Mouse (Mus musculus): ENCODE measurements around the gene Fbxl18. TPM values are rescaled to one million over a fixed set of nuclear protein-coding genes. Genes with fewer than 3 reads are reported as not detected.

Gene Fbxl18
- total and polyA plus RNA-seq, 3 experiments = 4.6 to 7.4 TPM; not detected in 1

- no peaks in the 10 kb centered on the region for H3K9me3 ChIP-seq (replicated peaks; ENCODE audit: insufficient read depth, low read length)
- H3K4me1 ChIP-seq (ENCODE audit: control insufficient read depth in 1 of 2, insufficient read depth in 2 of 2, low read length in 2 of 2) = no peaks in the 10 kb centered on the region
- no peaks in the 10 kb centered on the region for H3K79me2 ChIP-seq (ENCODE audit: control insufficient read depth, insufficient read depth, low read length, poor library complexity)
- no peaks in the 10 kb centered on the region for H3K36me3 ChIP-seq (ENCODE audit: control insufficient read depth in 1 of 2, insufficient read depth in 2 of 2, low read length in 2 of 2)
- TF ChIP-seq MXI1 (IDR thresholded peaks at IDR 0.05; ENCODE audit: low read depth, low read length) = no peak
- TF ChIP-seq MAZ (IDR thresholded peaks at IDR 0.05; ENCODE audit: low read depth, low read length) = no peak
- no peak for TF ChIP-seq ZNF384 (IDR thresholded peaks at IDR 0.05; ENCODE audit: low read depth, low read length)
- peak; percentile 33 for TF ChIP-seq SMC3 (IDR thresholded peaks at IDR 0.05; ENCODE audit: low read depth, low read length)
- TF ChIP-seq NELFE (IDR thresholded peaks at IDR 0.05; ENCODE audit: low read depth, low read length) = no peak
- TF ChIP-seq RAD21 (IDR thresholded peaks at IDR 0.05; ENCODE audit: low read depth, low read length) = peak; percentile 46
- no peak for TF ChIP-seq JUND (IDR thresholded peaks at IDR 0.05; ENCODE audit: low read depth, low read length)
- TF ChIP-seq TCF12 (IDR thresholded peaks at IDR 0.05; ENCODE audit: low read depth, low read length) = no peak
- TF ChIP-seq CHD2 (IDR thresholded peaks at IDR 0.05; ENCODE audit: low read length) = no peak
- no peak for TF ChIP-seq POLR2A (IDR thresholded peaks at IDR 0.05; ENCODE audit: control insufficient read depth in 1 of 2, insufficient read depth in 1 of 2, low read depth in 1 of 2, low read length in 2 of 2, poor library complexity in 1 of 2)
- no peak for TF ChIP-seq CHD1 (IDR thresholded peaks at IDR 0.05; ENCODE audit: low read depth, low read length)
- no peak for TF ChIP-seq MYC (IDR thresholded peaks at IDR 0.05; ENCODE audit: low read depth, low read length)
- TF ChIP-seq CTCF (IDR thresholded peaks at IDR 0.05 in 2 of 3, conservative IDR thresholded peaks at IDR 0.05 in 1 of 3; ENCODE audit: control insufficient read depth in 1 of 3, insufficient read depth in 1 of 3, low read depth in 2 of 3, low read length in 3 of 3, poor library complexity in 1 of 3, severe bottlenecking in 1 of 3) = peak in 2 of 3 experiments; percentile 40 to 43; a peak in 4 of 6 replicates
- TF ChIP-seq ZC3H11A (IDR thresholded peaks at IDR 0.05; ENCODE audit: low read depth, low read length) = 0 out of 2 replicates have a peak, but pooled peaks have one; percentile 12
- TF ChIP-seq TBP (IDR thresholded peaks at IDR 0.05; ENCODE audit: low read depth, low read length) = no peak
- TF ChIP-seq E2F4 (IDR thresholded peaks at IDR 0.05; ENCODE audit: borderline replicate concordance, low read depth, low read length) = no peak
- no peak for TF ChIP-seq NRF1 (IDR thresholded peaks at IDR 0.05; ENCODE audit: insufficient read depth, low read depth, low read length, poor library complexity, severe bottlenecking)
- no peak for TF ChIP-seq UBTF (IDR thresholded peaks at IDR 0.05; ENCODE audit: borderline replicate concordance, insufficient read depth, low read depth, low read length)
- no peak for TF ChIP-seq ZKSCAN1 (IDR thresholded peaks at IDR 0.05; ENCODE audit: low read depth, low read length)
- no peaks in the 10 kb centered on the region for H3K27me3 ChIP-seq (ENCODE audit: control insufficient read depth in 1 of 2, insufficient read depth in 2 of 2, low read length in 2 of 2)
- H3K9ac ChIP-seq (ENCODE audit: control insufficient read depth, low read depth, low read length, poor library complexity, severe bottlenecking) = no peak overlapping the region
- H3K27ac ChIP-seq (ENCODE audit: control insufficient read depth, low read depth, low read length) = no peak overlapping the region
- no peak overlapping the region for H3K4me3 ChIP-seq (ENCODE audit: control insufficient read depth in 1 of 2, insufficient read depth in 1 of 2, low read depth in 2 of 2, low read length in 2 of 2)
- no peak for DNase-seq (ENCODE audit: low read depth, low spot score)
Measured at GRCm38 (mm10) chr5:142842137-142842642, 53.0 kb downstream of the Fbxl18 start.

DNA sequence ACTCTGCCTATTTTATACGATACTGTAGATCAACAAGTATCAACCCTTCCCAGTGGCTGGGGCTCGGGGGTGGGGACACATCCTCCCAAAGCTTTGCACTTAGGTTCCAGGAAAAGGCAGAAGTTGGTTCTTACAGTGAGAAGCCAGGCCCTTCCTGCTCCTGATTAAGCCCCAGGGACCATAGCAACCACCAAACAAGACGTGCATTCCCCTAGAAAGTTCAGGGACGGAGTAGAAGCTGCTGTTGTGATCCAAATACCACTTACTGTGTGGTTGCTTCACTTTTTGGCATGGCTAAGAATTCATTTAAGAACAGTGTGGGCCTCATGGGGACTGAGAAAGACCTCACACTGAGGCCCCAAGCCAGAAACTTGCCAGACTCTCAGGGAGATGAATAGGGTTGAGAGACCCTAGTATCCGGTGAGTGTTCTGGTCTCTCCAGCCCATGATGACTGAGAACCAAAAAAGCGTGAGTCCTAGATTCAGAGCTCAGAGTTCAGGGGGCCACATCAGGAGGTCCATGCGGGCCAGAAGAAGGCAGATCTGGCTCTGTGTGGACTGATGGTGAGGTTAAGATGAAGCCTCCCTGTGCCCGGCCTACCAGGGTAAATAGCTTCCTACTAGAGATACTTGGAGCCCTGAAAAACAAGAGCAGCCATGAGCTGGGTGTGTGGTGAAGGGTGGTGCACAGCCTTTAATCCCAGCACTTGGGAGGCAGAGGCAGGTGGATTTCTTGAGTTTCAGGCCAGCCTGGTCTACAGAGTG is 53.7 kb downstream of the Fbxl18 start:
- H3K9me3 ChIP-seq (replicated peaks; ENCODE audit: insufficient read depth, low read length) = no peaks in the 10 kb centered on the region
- no peak for DNase-seq (ENCODE audit: low read depth, low spot score)
- H3K9ac ChIP-seq (ENCODE audit: control insufficient read depth, low read depth, low read length, poor library complexity, severe bottlenecking) = no peak overlapping the region
- H3K4me1 ChIP-seq (ENCODE audit: control insufficient read depth in 1 of 2, insufficient read depth in 2 of 2, low read length in 2 of 2) = no peaks in the 10 kb centered on the region
- TF ChIP-seq MAFK (IDR thresholded peaks at IDR 0.05; ENCODE audit: borderline replicate concordance, low read depth, low read length) = no peak
- TF ChIP-seq EP300 (IDR thresholded peaks at IDR 0.05; ENCODE audit: low read depth in 1 of 2, low read length in 2 of 2) = no peak
- TF ChIP-seq SMC3 (IDR thresholded peaks at IDR 0.05; ENCODE audit: low read depth, low read length) = no peak
- no peak for TF ChIP-seq TAL1 (IDR thresholded peaks at IDR 0.05; ENCODE audit: low read length)
- no peak for TF ChIP-seq MYC (IDR thresholded peaks at IDR 0.05; ENCODE audit: low read depth, low read length)
- no peak for TF ChIP-seq BHLHE40 (IDR thresholded peaks at IDR 0.05; ENCODE audit: borderline replicate concordance, low read depth, low read length)
- TF ChIP-seq MEF2A (IDR thresholded peaks at IDR 0.05; ENCODE audit: extremely low read depth, insufficient replicate concordance, low read depth, low read length, poor library complexity, severe bottlenecking) = no peak
- TF ChIP-seq USF2 (IDR thresholded peaks at IDR 0.05; ENCODE audit: borderline replicate concordance in 1 of 2, insufficient read depth in 1 of 2, low read depth in 1 of 2, low read length in 2 of 2) = no peak
- TF ChIP-seq RAD21 (IDR thresholded peaks at IDR 0.05; ENCODE audit: low read depth, low read length) = no peak
- TF ChIP-seq NRF1 (IDR thresholded peaks at IDR 0.05; ENCODE audit: insufficient read depth, low read depth, low read length, poor library complexity, severe bottlenecking) = no peak
- no peak for TF ChIP-seq MYB (IDR thresholded peaks at IDR 0.05; ENCODE audit: low read depth, low read length)
- H3K4me3 ChIP-seq (ENCODE audit: control insufficient read depth in 1 of 2, insufficient read depth in 1 of 2, low read depth in 2 of 2, low read length in 2 of 2) = no peak overlapping the region
- H3K79me2 ChIP-seq (ENCODE audit: control insufficient read depth, insufficient read depth, low read length, poor library complexity) = no peaks in the 10 kb centered on the region
- H3K36me3 ChIP-seq (ENCODE audit: control insufficient read depth in 1 of 2, insufficient read depth in 2 of 2, low read length in 2 of 2) = no peaks in the 10 kb centered on the region
- no peak overlapping the region for H3K27ac ChIP-seq (ENCODE audit: control insufficient read depth, low read depth, low read length)
- H3K27me3 ChIP-seq (ENCODE audit: control insufficient read depth in 1 of 2, insufficient read depth in 2 of 2, low read length in 2 of 2) = no peaks in the 10 kb centered on the region
